Mouse (Mus musculus) heart, postnatal 14 days (tissue): ENCODE measurements around the gene Gstz1. TPM values are rescaled to one million over a fixed set of nuclear protein-coding genes. Genes with fewer than 3 reads are reported as not detected.

Experiments used
- DNase-seq, 2 experiments: peaks; one replicate each; pipeline ENCODE4 v3.0.0; 2021 to 2022
- intact Hi-C: fragments of 180-260 bp; cut with DNase I; formaldehyde crosslinking; loops from one replicate; pipeline ENCODE4 v1.15.1; 2025
- long read RNA-seq, 2 experiments: library from polyadenylated mRNA; stranded (forward); transcript quantifications; one replicate each; pipeline ENCODE4 v2.0.0; 2021
- total RNA-seq, 2 experiments: library from RNA; stranded (reverse); gene quantifications; 2 replicates each; pipeline ENCODE4 v1.2.3; 2021

Gstz1 gene
- total RNA-seq, result 10 to 100 TPM; 48.1 to 53.0 TPM
- long read RNA-seq, experiment 1, transcript Gstz1-201 (9 exons, 1,656 nt), result major isoform, 69 of 77 reads
- long read RNA-seq, experiment 1, partial matches to known transcripts, result 1 of 77 reads
- long read RNA-seq, experiment 1, other reads (novel, unspliced or antisense), result 7 of 77 reads
- long read RNA-seq, experiment 2, transcript Gstz1-204 (9 exons, 724 nt), result minor isoform, 5 of 86 reads
- long read RNA-seq, experiment 2, transcript Gstz1-201 (9 exons, 1,656 nt), result major isoform, 64 of 86 reads
- long read RNA-seq, experiment 2, partial matches to known transcripts, result 8 of 86 reads
- long read RNA-seq, experiment 2, other reads (novel, unspliced or antisense), result 8 of 86 reads

DNA sequence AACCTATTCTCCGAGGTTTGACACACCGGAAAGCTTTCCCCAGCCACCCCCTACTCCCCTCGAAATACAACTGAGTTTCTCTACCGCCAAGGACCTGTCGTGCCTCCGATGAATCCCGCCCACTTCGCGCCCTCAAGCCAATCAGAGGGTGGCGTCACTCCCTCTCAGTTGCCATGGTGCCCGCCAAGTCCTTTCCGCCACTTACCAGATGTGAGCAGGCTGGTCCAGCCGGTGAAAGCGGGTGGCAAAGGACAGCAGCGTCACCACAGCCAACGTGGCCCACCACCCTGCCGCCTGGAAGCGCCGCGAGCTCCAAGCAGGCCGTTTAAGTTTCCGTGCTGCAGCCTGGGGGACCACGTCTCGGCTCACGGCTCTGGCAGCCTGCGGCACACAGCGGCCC lies at the start of gene Gstz1:
Gene Gstz1, plus strand, starts transcription at position 200 of the 400 bp plus-strand sequence.
- DNase-seq, result peak; percentile 82 to 88
- intact Hi-C loops, result loop anchor here (5.0 kb wide), 2 partner anchors 50 to 120 kb away; partner anchors contain the start of genes Ahsa1, Samd15 and Vipas39

DNA sequence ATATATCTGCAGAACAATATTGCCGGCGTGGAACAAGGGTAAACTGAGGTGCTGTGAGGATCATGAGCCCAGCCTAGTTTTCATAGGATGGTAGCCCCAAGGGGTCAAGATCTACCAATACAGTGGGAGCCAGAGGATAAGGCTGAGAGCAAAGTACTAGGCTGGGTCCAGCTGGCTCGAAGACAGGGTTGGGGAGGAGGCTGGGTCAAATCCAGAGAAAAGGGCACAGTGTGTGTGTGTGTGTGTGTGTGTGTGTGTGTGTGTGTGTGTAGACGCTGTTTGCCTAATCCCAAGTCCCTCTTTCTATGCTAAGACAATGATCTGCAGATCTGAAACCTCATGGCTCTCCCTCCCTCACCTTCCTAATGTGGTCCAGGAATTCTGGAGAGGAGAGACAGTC lies 46.6 kb upstream of the Gstz1 start:
- intact Hi-C loops, result no loop called here
- no peak for DNase-seq

DNA sequence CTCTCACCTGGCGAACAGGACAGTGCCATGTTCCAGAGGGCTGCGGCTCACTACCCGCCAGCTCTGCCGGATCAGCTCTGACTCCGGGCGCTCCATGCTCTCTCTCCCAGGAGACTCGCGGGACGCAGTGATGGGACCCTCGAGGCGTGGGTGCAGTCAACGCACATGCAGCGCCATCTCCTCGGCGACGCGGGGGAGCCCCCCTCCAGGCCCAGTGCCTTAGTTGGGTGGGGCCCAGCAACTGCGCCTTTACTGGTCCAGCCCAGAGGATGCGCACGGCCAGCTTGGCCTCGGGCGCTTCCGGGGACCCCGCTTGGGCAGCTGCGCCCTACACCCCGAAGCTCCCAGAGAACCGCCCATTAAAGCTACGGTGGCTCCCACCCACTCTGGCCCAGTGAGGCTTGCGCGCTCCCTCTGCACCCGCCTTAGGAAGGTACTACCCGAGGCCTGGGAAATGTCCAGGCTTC lies 44.8 kb upstream of the Gstz1 start, which contains the start of gene Ngb:
Gene Ngb, minus strand, starts transcription at position 375 of the 467 bp plus-strand sequence.
- DNase-seq, result no peak
- intact Hi-C loops, result no loop called here

DNA sequence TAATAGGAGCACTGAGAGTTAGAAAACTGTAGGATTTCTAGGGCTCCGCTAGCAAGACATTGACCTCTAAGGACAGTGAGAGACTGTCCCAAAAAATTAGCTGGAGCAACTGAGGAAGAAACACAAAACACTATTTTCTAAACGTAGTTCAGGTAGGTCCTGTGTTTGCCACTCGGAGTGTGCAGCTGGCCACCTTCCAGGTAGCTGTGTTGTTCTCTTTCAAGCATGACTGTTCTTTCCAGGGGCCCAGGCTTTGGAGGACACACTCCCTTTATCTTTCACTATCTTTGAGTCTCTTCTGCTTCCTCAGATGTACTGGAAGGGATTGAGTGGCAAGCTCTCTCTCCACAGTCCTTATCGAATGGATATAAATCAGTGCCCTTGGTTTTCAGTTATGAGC lies 43.5 kb upstream of the Gstz1 start:
- DNase-seq, result no peak
- intact Hi-C loops, result no loop called here

DNA sequence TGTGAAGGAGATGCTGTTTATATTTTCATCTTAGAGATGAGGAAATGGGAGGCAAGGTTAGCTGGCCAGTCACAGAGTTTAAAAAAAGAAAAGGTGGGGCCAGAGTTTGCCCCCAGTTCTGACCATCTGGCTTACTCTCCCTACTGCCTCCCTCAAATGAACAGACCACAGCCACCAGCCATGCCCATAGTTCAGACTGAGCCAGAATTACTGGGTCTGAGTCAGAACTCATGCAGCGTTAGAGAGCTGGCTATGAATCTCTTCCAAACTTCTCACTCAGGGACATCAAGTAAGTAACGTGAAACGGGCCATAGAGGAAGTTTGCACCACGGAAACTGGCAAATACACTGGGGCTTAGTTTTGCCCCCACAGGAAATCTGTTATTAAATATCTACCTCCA lies 42.2 kb upstream of the Gstz1 start:
- no peak for DNase-seq
- intact Hi-C loops, result no loop called here

DNA sequence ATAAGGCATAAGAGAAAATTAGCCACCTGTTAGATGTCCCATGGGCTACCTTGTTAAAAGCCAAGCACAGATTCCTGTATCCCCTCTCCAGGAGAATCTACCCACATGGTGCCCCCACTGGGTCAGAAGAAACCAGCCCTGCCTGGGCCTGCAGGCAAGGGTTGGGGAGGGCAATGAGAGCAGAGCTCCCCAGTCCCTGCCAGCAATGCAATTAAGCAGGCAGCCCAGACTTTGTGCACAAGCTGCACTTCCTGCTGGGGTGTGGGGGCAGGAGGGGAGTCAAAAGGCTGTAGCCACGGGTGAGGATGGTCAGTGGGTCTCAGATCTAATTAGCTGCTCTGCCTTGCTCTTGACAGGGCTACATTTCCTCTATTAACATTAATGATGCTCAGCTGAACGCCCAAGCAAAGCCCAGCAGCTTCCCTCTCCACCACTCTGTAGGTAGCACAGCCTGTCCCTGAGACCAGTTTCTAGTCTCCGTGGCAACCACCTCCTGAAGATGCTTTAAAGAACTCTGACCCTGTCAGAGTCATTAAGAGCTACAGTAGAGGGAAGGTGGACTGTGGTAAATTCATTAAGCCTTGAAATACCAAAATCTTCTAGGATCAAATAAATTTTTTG lies 39.5 kb upstream of the Gstz1 start:
- no peak for DNase-seq
- intact Hi-C loops, result no loop called here

DNA sequence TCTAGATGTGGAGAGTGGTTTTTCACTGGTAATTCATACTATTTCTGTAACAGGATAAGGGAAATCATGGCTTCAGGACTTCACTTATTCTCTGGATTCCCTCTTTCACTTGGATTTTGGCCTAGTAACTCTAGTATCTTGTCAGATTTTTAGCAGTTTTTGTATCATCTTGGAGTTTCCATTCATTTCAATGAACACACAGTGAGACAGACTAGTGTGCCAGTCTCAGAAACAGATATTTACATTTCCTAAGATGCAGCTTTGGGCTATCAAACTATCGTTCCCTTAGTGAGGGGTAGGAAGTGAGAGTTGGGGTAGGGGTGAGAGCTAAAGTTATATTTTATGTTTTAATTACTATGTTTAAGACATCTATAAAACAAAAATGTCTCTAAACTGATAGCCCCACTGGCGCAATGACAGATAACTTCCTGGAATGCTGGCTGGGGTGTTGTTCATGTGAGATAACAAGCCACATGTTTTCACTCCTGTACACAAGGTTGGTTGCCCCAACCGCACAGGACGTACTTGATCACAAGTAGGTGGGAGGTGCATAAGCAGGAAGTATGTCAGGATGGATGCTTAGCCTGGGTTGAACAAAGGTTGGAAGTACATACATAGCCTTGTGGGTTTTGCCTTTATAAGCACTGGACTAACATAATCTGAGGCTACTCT lies 24.9 kb upstream of the Gstz1 start:
- intact Hi-C loops, result no loop called here
- no peak for DNase-seq

DNA sequence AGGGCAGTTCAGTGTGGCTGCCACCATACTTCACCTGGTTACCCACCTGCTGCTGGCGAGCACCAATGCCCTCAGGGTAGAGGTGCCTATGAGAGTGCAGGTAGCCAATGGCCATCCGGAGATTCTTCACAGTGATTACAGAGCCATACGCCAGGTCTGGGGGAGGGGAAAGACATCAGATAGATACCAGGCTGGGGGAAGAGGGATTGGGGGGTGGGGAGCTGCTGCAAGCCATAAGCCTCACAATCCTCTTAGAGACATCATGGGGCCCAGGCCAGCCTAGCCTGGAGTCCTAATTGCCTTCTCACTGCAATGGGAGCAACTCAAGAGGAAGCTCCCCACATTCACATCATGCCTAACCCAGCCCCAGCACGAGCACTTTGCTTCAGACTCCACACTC lies 19.7 kb upstream of the Gstz1 start:
- intact Hi-C loops, result no loop called here
- DNase-seq, result no peak

DNA sequence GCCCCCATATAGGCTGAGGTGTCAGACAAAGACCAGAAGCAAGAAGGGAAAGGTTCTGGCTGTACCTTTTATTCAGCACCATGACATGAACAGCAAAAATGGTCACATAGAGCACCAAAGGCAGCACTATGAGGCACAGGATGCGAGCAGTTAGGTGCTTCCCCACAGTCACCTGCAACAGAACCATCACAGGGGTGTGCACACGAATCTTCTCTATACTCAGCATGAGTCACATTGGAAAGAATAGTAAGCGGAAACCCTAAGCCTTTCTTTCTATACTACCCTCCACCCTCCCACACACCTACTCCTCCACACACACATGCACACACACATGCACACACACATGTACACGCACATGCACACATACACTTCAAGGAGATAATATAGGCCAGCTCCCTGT lies 16.7 kb upstream of the Gstz1 start:
- no peak for DNase-seq
- intact Hi-C loops, result loop anchor here (5.0 kb wide), 2 partner anchors 107 to 202 kb away; partner anchors contain the start of gene Noxred1

DNA sequence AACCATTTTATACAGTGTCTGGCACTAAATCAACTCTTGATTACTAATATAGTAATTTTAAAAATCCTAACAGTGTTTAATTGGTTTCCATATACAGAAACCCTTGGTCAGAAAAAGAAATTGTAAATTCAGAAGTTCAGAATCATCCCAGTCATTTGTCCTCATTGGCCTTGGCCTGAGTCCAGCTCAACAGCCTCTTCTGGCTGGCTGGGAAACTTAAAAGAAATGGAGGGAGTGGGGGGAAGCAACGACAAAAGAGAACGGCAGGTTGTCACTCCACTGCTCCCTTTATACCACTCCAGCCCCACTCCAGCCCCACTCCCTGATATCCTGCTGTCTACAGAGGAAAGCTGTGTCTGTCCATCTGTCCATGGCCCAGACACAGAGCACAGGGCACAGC lies 15.8 kb upstream of the Gstz1 start:
- intact Hi-C loops, result loop anchor here (5.0 kb wide), 2 partner anchors 106 to 201 kb away; partner anchors contain the start of gene Noxred1
- DNase-seq, result peak; percentile 6 to 7

DNA sequence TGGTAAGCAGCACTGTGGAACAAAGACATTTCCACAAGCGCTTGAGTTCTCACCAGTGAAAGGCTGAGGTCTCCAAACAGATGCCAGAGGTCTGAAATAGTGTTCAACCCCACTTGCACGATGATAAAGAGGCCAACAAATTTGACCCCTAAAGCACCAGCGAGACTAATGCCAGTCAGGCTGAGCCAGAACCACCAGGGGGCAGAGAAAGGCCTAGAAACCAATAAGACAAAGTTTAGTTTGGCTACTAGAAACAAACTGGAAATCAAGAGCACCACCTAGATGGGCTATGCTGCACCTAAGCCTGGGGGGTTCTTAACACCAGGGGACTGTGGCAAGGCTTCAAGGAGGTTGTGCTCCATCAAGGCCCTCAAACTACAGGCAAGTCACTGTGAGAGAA lies 15.3 kb upstream of the Gstz1 start:
- DNase-seq, result peak; percentile 18 to 46
- intact Hi-C loops, result loop anchor here (5.0 kb wide), 2 partner anchors 106 to 201 kb away; partner anchors contain the start of gene Noxred1

DNA sequence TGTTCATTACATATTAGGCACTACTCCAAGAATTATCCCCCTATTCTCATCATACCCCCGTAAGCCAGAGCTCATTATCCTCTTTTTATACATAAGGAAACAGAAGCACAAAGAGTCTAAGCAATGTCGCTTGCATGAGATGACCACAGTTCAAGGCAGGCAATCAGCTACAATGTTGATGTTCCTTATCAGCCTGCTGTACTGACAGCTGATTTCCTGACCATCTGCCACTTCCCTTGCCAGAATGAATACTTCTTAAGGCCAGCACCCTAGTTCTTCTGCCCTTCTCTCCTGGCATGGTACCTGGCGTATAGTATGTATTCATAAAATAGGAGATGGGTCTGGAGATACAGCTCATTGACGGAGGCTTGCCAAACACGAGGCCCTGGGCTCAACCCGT lies 14.8 kb upstream of the Gstz1 start:
- intact Hi-C loops, result loop anchor here (5.0 kb wide), 2 partner anchors 105 to 200 kb away; partner anchors contain the start of gene Noxred1
- DNase-seq, result no peak

DNA sequence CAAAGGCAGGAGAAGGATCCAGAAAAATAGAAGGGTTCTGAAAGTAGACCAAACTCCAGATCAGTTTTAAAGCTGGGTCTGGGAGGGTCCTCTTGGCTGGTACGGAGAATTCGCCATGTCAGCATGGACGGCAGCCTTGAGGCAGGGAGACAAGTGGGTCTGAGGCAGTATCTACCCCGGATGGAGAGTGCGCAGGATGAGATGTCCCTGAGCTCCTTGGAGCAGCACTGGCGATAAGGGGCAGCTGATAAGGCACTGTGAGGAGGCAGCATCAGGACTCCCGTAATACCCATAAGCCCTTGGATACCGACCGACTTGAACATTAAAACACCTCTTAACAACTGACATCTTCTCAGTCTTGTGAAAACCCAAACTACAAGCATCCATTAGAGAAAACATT lies 14.2 kb upstream of the Gstz1 start:
- intact Hi-C loops, result loop anchor here (5.0 kb wide), 2 partner anchors 105 to 200 kb away; partner anchors contain the start of gene Noxred1

DNA sequence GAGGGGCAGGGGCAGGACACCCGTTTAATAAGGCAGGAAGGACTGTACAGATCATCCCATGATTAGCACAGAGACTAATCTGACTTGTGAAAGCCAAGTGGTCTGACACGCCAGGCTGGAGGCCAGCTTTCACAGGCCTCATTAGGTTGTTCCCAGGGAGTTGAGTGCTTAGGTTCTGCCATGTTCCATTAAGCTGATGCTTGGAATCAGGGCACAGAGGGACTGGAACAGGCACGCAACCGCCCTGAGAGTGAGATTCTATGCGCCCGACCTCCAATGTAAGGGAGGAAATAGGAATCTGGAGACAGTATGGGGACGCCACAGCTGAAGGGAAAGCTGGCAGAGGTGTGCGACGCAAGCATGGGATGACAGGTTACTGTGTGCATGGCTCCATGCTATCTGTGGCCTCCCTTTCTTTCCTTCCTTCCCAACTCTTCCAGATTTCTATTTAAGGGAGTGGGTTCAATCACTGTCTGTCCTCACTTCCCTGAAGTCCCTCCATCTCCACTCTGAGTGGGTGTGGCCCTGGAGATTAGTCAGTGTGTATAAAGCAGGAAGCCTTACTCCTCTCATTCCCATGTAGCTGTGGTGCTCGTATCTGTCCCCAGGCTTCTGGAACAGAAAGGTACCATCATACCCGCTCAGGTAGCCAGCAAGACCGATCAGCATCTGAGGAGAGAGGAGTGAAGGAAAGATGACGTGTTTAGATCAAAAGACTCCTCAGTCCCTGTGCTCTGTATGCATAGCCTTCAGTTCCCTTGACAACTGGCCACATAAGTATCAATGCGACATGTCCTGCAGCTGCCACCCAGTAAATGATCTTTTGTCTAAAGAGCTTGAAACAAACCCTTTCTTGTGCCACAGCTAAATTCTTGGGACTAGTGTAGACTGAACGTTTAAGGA lies 9.3 kb upstream of the Gstz1 start:
- no peak for DNase-seq
- intact Hi-C loops, result no loop called here

More for the DNA sequence above, 14.2 kb upstream of the Gstz1 start:
- DNase-seq, result no peak

DNA sequence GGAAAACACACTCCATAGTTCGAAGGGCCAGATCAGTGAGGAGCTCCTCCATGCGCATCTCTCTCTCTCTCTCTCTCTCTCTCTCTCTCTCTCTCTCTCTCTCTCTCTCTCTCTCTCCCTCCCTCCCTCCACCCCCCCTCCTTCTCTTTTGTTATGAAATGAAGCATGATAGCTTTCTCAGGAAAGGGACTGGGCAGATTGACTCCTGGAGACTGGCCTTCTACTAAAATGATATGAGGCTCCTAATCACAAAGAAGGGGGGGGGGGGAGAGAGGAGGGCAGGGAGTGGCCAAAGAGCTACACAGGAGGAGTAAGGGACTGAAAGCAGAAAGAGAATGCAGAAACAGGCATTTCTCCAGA lies 8.6 kb upstream of the Gstz1 start:
- DNase-seq, result no peak
- intact Hi-C loops, result no loop called here

DNA sequence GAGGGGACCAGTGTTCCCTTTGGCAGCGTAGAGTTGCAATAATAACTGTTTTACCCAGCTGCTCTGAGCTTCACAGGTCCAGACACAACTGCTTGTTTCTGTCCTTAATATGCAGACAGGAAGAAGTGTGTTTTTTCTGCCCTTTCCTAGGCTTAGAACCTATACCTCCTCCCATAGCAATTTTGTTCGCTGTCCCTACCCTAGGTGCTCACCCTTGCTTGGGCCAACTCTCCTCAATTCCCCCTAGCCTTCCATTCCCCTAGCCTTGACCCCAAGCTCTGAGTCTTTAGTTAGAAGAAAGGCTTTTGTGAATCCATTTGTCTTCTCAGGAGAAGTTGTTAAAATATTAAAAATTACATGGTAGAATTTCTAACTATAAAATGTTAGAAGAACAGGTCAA lies 8.2 kb upstream of the Gstz1 start:
- intact Hi-C loops, result no loop called here
- DNase-seq, result no peak

DNA sequence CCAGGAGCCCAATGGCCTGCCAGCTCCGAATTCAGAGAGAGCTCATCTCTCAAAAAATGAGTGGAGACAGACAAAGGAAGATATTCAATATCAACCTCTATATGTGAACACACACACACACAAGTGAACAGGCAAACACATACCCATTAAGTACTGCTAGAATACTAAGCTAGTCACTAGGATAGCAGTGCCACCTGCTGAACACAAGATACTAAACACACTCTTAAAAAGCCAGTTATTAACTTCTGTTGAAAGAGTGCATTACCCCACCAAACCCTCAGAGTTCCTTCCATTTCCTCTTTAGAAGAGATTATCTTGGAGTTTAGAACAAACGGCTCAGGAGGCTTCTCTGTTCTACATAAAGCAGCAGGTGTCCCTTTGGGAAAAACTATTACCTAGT lies 4.8 kb upstream of the Gstz1 start:
- no peak for DNase-seq
- intact Hi-C loops, result loop anchor here (5.0 kb wide), 1 partner anchor 375 kb away; no protein-coding TSS in a partner anchor

DNA sequence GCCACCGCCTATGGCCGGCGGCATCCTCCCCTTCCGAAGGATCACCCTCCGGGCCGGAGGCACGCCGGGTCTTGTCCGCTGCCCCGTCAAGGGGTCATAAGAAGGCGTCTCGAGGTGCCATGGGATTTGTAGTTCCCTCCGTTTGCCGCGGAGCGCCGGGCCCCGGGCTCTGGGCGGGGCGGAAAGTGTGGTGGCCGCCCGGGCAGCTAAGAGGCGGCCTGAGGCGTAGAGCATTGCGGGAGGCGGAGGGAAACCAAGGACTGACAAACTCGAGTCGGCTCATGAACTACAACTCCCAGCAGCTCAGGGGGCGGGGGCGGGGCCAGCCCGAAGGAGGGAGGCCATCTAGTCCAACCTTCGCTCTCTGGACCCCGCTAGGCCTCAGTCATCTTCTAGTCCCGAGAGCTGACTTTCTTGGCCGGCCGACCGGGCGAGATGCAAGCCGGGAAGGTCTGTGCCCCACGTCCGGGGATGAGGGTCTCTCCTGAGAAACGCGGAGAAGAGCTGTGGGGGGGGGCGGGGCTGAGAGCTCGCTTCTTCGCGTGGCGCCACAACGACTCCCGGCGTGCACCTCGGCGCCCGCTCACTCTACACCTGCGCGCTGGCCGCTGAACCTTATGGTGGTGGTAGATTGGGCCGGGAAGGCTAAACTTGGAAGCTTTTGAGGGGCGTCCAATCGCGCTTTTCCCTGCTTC lies 577 bp downstream of the Gstz1 start, which contains the start of gene Pomt2:
Gene Pomt2, minus strand, starts transcription at position 574 of the 695 bp plus-strand sequence.
- peak; percentile 93 to 94 for DNase-seq
- intact Hi-C loops, result loop anchor here (5.0 kb wide), 2 partner anchors 50 to 120 kb away; partner anchors contain the start of genes Ahsa1, Samd15 and Vipas39

DNA sequence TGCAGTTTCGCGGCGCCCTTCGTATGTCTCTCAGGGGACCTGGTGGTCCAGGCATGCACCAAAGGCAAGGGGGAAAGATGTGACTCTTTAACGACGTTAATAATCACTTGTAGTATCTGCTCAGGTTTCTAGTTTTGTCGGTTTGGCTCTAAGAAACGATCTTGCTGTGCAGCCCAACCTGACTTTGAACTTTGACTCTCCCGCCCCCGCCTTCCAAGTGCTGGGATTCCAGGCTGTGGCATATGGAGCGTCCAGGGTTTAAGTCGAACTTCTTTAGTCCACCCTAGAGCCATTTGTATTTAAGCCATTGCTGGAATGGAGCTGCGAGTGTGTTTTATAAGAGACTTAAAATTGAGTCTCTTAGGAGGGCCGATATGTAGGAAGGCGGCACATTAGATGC lies 1.2 kb downstream of the Gstz1 start:
- DNase-seq, result no peak
- intact Hi-C loops, result loop anchor here (5.0 kb wide), 2 partner anchors 49 to 119 kb away; partner anchors contain the start of genes Ahsa1, Samd15 and Vipas39
